Mouse (Mus musculus) hematopoietic stem cell, adult 5-6 weeks (primary cell): ENCODE data around the gene Cfap69. TPM values are rescaled to one million over a fixed set of nuclear protein-coding genes. Genes with fewer than 3 reads are reported as not detected.

Source experiments
- ATAC-seq, 2 experiments: fragments of 125-278 bp in 1 of 2; replicated peaks in 1 of 2; 2 replicates each; pipeline ENCODE4 v1.8.0; 2016 to 2017; ENCODE audit warnings: inconsistent platforms in 2 of 2, mild to moderate bottlenecking in 2 of 2, moderate number of reproducible peaks in 2 of 2, low read depth in 1 of 2, moderate TSS enrichment in 1 of 2; ENCODE audit not compliant: low FRiP score in 2 of 2, poor library complexity in 2 of 2, severe bottlenecking in 2 of 2, insufficient read depth in 1 of 2, low TSS enrichment in 1 of 2
- total RNA-seq: library from RNA; stranded (forward); fragments of 172-1452, 232-1000 nt; gene quantifications from 2 replicates; pipeline ENCODE4 v1.2.3, GENCODE M21; 2017

Cfap69 gene
- total RNA-seq, 1 experiment from 2014 or later: not detected

DNA sequence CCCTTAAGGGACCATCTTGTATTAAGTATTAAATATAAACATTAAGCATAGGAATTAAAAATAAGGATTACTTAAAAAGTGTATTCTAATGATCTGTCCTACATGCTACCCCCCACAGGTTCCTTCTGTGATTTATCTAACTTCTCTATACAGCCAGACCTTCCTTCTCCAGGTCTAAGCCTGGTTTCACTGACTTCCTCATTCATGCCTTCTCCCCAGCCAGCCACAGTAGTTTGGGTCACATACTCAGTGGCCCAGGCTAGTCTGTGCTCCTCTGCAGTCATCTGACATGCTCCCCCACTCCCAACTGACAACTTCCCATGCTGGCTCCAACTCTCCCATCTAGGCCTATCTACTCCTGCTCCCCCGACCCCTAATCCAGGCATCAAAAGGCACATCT lies 112.9 kb downstream of the Cfap69 start:
- peak; percentile 39 to 65; a peak in 2 of 4 replicates for ATAC-seq

DNA sequence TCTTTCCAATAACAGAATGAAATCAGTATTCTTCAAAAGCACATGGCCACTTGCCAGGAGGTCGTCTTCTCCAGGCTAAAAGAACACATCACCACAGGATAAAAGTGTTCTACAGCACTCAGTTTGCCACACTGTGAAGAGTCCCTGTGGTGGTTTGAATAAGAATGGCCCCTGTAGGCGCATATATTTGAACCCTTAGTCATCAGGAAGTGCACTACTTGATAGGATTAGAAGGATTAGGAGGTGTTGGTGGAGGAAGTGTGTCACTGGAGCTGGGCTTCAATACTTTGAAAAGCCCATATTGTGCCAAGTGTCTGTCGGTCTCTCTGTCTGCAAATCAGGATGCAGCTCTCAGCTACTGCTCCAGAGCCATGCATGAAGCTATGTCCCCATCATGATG lies 123.7 kb downstream of the Cfap69 start:
- ATAC-seq: no peak

DNA sequence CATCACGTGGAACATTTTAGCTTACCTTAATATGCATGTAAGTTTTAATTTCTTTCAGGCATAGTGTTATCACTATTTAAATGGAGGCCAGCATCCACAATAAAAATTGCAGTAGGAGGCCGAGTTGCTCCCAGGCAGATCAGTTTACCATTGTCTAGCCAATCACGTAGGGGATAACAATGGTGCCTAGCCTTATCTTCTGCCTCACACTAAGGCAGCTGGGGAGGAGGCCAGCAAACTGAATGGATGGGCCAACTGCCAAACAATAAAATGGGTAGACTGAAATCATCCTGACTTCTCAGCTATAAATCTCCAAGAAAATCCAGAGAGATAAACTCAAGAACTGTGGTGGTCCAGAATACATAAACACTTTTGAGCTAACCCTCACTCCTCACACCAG lies 124.3 kb downstream of the Cfap69 start:
- ATAC-seq: no peak; a peak in 1 of 4 replicates

DNA sequence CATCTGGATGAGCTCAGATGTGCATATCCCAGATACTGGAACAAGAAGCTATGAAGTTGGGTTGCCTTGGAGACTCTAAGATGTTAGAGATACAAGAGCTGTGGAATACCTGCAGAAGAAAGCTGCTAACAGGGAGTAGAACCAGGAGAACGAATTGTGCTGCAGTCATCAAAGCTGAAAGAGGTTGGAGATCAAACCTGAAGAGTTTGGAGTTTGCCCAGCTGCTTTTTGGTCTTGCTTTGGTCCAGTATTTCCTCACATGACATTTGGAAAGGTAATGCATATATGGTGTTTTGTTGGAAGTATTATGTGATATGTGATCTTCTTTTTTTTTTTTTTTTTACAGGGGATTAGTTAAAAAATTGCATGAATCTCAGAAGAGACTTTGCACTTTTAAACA lies 127.9 kb downstream of the Cfap69 start:
- ATAC-seq: no peak

DNA sequence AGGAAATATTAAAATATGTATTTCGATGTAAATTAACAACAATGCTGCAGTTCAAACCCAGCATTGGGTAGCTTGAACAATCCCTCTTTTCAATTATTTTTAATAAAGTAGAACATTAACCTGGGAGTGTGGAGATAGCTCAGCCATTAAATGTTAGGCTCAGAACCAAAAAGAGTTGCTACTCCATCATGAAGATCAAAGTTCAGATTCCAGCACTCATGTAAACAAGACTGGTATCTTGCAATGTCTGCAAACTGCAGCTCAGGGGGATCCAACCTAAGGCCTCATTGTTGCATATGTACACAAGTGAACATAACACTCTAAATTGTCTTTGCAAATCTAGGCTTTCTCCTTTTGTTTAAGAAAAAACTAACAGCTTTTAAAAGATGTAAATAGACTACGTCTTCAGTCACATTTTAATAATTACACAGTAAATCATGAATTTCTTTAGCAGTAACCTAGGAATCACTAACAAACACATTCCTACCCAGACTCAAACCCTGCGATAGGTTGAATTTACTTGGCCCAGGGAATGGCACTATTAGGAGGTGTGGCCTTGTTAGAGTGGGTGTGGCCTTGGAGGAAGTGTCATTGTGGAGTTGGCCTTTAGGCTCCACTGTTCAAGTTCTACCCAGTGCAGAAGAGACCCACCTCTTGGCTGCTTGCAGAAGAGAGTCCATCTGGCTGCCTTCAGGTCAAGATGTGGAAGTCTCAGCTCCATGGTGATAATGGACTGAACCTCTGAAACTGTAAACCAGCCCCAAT lies 130.2 kb downstream of the Cfap69 start:
- ATAC-seq: no peak

Other genes with a start within 250 kb of the Cfap69 start
- gene Cdk14, start 243.9 kb downstream of the Cfap69 start, total RNA-seq: 4.5 and 14.8 TPM in 2 replicates
- gene 1700015F17Rik, start 185.1 kb downstream of the Cfap69 start, total RNA-seq: not detected in 2 replicates
- 12.8 and 12.9 TPM in 2 replicates for gene Cldn12, start 149.3 kb downstream of the Cfap69 start, total RNA-seq
- 31.6 and 38.6 TPM in 2 replicates for gene Gtpbp10, start 104.7 kb downstream of the Cfap69 start, total RNA-seq
- not detected in 2 replicates for gene Gm8773, start 90.4 kb downstream of the Cfap69 start, total RNA-seq
- gene Steap2, start 30.3 kb upstream of the Cfap69 start, total RNA-seq: not detected in 2 replicates
- gene Steap1, start 85.1 kb upstream of the Cfap69 start, total RNA-seq: not detected in 2 replicates